Mouse (Mus musculus): Measurements from ENCODE around the gene Wnt6.
A peak's percentile ranks its signal among the peaks of the same experiment; 100 is the strongest.

GRCm38 (mm10) chr1:74763081-74763480 is 8.6 kb upstream of the Wnt6 start:
- TF ChIP-seq POLR2A (IDR thresholded peaks at IDR 0.05; ENCODE audit: extremely low read depth, insufficient read depth, low read length): no peak
- TF ChIP-seq CTCF (IDR thresholded peaks at IDR 0.05; ENCODE audit: extremely low read depth, insufficient read depth, low read length): peak; percentile 72

All from cortical plate, adult 2 months (tissue).